Mouse (Mus musculus) bone marrow, adult 2 months (tissue): Measurements from ENCODE around the gene Larp1. TPM values are rescaled to one million over a fixed set of nuclear protein-coding genes. Genes with fewer than 3 reads are reported as not detected.

Experiments
- H3K27ac ChIP-seq: fragments of 200-500 bp; 2 replicates; pipeline ENCODE4 v1.5.1; 2012; ENCODE audit warnings: low read depth, mild to moderate bottlenecking, control low read depth, inconsistent platforms, low read length; ENCODE audit not compliant: control insufficient read depth, poor library complexity, insufficient read depth
- H3K4me1 ChIP-seq: fragments of 200-500 bp; 2 replicates; pipeline ENCODE4 v1.6.1; 2011; ENCODE audit warnings: low read length; ENCODE audit not compliant: control insufficient read depth, insufficient read depth
- H3K4me3 ChIP-seq: fragments of 200-500 bp; replicated peaks from 2 replicates; pipeline ENCODE3; 2011; ENCODE audit warnings: mild to moderate bottlenecking, low read depth, low read length, control low read depth; ENCODE audit not compliant: control insufficient read depth
- CTCF ChIP-seq: fragments of 200-500 bp; IDR thresholded peaks from 2 replicates; pipeline ENCODE4 v1.5.1; 2011; ENCODE audit warnings: low read length, control low read depth; ENCODE audit not compliant: control insufficient read depth, insufficient read depth
- POLR2A ChIP-seq: fragments of 200-500 bp; IDR thresholded peaks from 2 replicates; pipeline ENCODE4 v1.6.1; 2011; ENCODE audit warnings: low read depth, mild to moderate bottlenecking, control low read depth, low read length, borderline replicate concordance; ENCODE audit not compliant: control insufficient read depth
- WGBS: fragments of 180-500 bp; shearing (Covaris S2); methylation state at CpG from one replicate; pipeline ENCODE4 v1.1.7; 2018; 5-methylcytosine and 5-hydroxymethylcytosine counted together
- polyA plus RNA-seq: library from polyadenylated mRNA; stranded (reverse); fragments of >200 nt; gene quantifications from 2 replicates; pipeline ENCODE4 v1.2.4, GENCODE M21; 2011; ENCODE audit warnings: low replicate concordance; ENCODE audit not compliant: missing spikeins, insufficient read depth, insufficient read length

Larp1 gene
- polyA plus RNA-seq, 1 experiment: 28.2 TPM

GRCm38 (mm10) chr11:58013100-58013499 is 4.2 kb downstream of the Larp1 start:
- Histone ChIP-seq H3K4me3 (no peak overlapping the region), H3K27ac (no peak overlapping the region), H3K4me1 (peaks cover 2% of the 10 kb centered on the region; the same call in 1 of the 2 replicates)
- no peak for TF ChIP-seq CTCF
- TF ChIP-seq POLR2A: no peak

GRCm38 (mm10) chr11:58014604-58015003 is 5.7 kb downstream of the Larp1 start:
- H3K27ac ChIP-seq: no peak overlapping the region
- 47% methylated on average over 1 of the region's 1 CpGs for WGBS
- peaks cover 2% of the 10 kb centered on the region; the same call in 1 of the 2 replicates for H3K4me1 ChIP-seq
- no peak for TF ChIP-seq POLR2A
- no peak for TF ChIP-seq CTCF
- H3K4me3 ChIP-seq: no peak overlapping the region

- peaks cover 2% of the 10 kb centered on the region; the same call in 1 of the 2 replicates for H3K4me1 ChIP-seq
- WGBS: 53% methylated on average over 2 of the region's 2 CpGs
- H3K27ac ChIP-seq: no peak overlapping the region
- no peak overlapping the region for H3K4me3 ChIP-seq
- TF ChIP-seq CTCF (no peak), POLR2A (no peak)
Observed at GRCm38 (mm10) chr11:58015339-58015738, 6.5 kb downstream of the Larp1 start.

- TF ChIP-seq POLR2A: no peak
- no peak for TF ChIP-seq CTCF
- 66% methylated on average over 3 of the region's 3 CpGs for WGBS
- H3K27ac ChIP-seq: no peak overlapping the region
Observed at GRCm38 (mm10) chr11:58016371-58016770, 7.5 kb downstream of the Larp1 start.

GRCm38 (mm10) chr11:58017422-58017821 is 8.6 kb downstream of the Larp1 start:
- Histone ChIP-seq H3K4me1 (peaks cover 4% of the 10 kb centered on the region), H3K4me3 (no peak overlapping the region), H3K27ac (no peak overlapping the region)
- TF ChIP-seq CTCF (no peak), POLR2A (no peak)
- 62% methylated on average over 1 of the region's 1 CpGs for WGBS

More at GRCm38 (mm10) chr11:58016371-58016770, 7.5 kb downstream of the Larp1 start:
- Histone ChIP-seq H3K4me1 (peaks cover 2% of the 10 kb centered on the region; the same call in 1 of the 2 replicates), H3K4me3 (no peak overlapping the region)

GRCm38 (mm10) chr11:58018287-58018686 is 9.4 kb downstream of the Larp1 start:
- no peak for TF ChIP-seq POLR2A
- no peak for TF ChIP-seq CTCF
- no peak overlapping the region for H3K27ac ChIP-seq
- H3K4me1 ChIP-seq: peaks cover 4% of the 10 kb centered on the region
- WGBS: 15% methylated on average over 2 of the region's 2 CpGs
- H3K4me3 ChIP-seq: no peak overlapping the region

GRCm38 (mm10) chr11:58018701-58019100 is 9.8 kb downstream of the Larp1 start:
- 57% methylated on average over 4 of the region's 4 CpGs for WGBS
- no peak for TF ChIP-seq POLR2A
- no peak for TF ChIP-seq CTCF
- H3K27ac ChIP-seq: no peak overlapping the region
- H3K4me3 ChIP-seq: no peak overlapping the region
- peaks cover 4% of the 10 kb centered on the region for H3K4me1 ChIP-seq

- no peak overlapping the region for H3K27ac ChIP-seq
- no peak overlapping the region for H3K4me3 ChIP-seq
- H3K4me1 ChIP-seq: peaks cover 5% of the 10 kb centered on the region
- TF ChIP-seq POLR2A (no peak), CTCF (no peak)
- WGBS: 3% methylated on average over 1 of the region's 1 CpGs
Observed at GRCm38 (mm10) chr11:58021095-58021494, 12.2 kb downstream of the Larp1 start.

- no peak overlapping the region for H3K27ac ChIP-seq
- WGBS: 56% methylated on average over 2 of the region's 2 CpGs
- H3K4me1 ChIP-seq: peaks cover 7% of the 10 kb centered on the region
- no peak for TF ChIP-seq CTCF
- TF ChIP-seq POLR2A: no peak
- no peak overlapping the region for H3K4me3 ChIP-seq
Observed at GRCm38 (mm10) chr11:58021618-58022017, 12.8 kb downstream of the Larp1 start.
